Mouse (Mus musculus): ENCODE measurements around the gene Lrrc61. TPM values are rescaled to one million over a fixed set of nuclear protein-coding genes. Genes with fewer than 3 reads are reported as not detected.

Lrrc61 gene
- polyA plus RNA-seq, 1 experiment: 12.4 TPM

- Histone ChIP-seq H3K9me3 (peaks cover 11% of the 10 kb centered on the region), H3K27me3 (replicated peaks) (no peaks in the 10 kb centered on the region), H3K36me3 (replicated peaks; ENCODE audit: low read length) (peaks cover 12% of the 10 kb centered on the region), H3K4me3 (replicated peaks) (peak overlapping the region; percentile 79), H3K4me1 (peaks cover 79% of the 10 kb centered on the region)
- TF ChIP-seq GATA1 (IDR thresholded peaks at IDR 0.05; ENCODE audit: borderline replicate concordance, low read length) (no peak), FLI1 (IDR thresholded peaks at IDR 0.05; ENCODE audit: low read length) (no peak)
Observed at GRCm38 (mm10) chr6:48582037-48582436, 27.4 kb downstream of the Lrrc61 start.

DNA sequence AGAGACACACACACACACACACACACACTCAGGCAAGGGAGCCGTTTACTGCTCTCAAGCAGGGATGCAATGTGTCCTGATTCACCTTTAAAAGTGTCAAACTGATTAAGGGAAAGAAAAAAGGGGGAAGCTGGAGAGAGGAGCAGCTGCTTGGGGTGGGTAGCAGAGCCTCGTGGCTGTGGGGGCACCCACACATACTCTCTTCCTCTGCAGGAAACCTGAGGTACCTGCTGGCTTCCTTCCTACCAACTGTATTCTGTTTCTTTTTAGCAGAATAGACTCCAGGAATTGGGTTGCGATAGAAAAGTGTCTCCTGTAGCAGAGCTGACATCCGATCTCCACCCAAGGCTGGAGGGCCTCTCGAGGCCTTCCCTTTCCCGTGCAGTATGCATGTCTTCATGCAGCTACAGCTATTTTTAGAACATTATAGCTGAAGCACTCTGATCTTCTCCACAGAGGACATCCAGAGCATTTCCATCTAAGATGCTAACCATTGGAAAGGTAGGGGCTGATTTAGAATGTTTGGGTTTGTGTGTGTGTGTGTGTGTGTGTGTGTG is 34.7 kb downstream of the Lrrc61 start, which contains the start of gene Gm45021:
TSS of gene Gm45021 (plus strand) at position 417 of the 557 bp plus-strand sequence.
- Histone ChIP-seq H3K36me3 (replicated peaks; ENCODE audit: low read length) (peaks cover 19% of the 10 kb centered on the region), H3K27me3 (replicated peaks) (no peaks in the 10 kb centered on the region), H3K4me3 (replicated peaks) (peak within 1 kb of the TSS; percentile 90), H3K9me3 (peaks cover 11% of the 10 kb centered on the region), H3K4me1 (peaks cover 78% of the 10 kb centered on the region)
- TF ChIP-seq GATA1 (IDR thresholded peaks at IDR 0.05; ENCODE audit: borderline replicate concordance, low read length) (no peak), FLI1 (IDR thresholded peaks at IDR 0.05; ENCODE audit: low read length) (no peak)

GRCm38 (mm10) chr6:48591221-48591845 is 36.7 kb downstream of the Lrrc61 start:
- Histone ChIP-seq H3K4me3 (replicated peaks) (peak overlapping the region; percentile 86), H3K36me3 (replicated peaks; ENCODE audit: low read length) (peaks cover 31% of the 10 kb centered on the region), H3K27me3 (replicated peaks) (no peaks in the 10 kb centered on the region), H3K4me1 (peaks cover 88% of the 10 kb centered on the region), H3K9me3 (peaks cover 10% of the 10 kb centered on the region)
- TF ChIP-seq FLI1 (IDR thresholded peaks at IDR 0.05; ENCODE audit: low read length) (no peak), GATA1 (IDR thresholded peaks at IDR 0.05; ENCODE audit: borderline replicate concordance, low read length) (no peak)

DNA sequence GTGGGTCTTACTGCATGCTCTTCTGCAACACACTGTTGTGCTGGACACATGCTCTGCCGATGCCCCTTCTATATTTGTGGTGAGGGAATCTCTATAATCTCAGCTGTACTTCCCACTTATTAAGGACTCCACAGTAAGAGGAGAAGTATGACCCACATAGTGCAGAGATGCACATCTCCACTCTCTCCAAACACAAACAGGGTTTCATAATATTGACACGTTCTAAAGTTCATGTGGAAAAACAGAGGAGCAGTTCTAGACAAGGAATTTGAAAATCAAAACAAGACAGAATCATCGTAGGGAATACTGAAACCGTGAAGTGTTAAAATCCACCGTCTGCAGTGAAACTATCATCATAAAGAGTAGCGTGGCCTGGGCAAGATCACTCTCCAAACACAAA is 37.3 kb downstream of the Lrrc61 start:
- H3K4me1 ChIP-seq: peaks cover 90% of the 10 kb centered on the region
- H3K4me3 ChIP-seq (replicated peaks): peak overlapping the region; percentile 86
- no peak for TF ChIP-seq FLI1 (IDR thresholded peaks at IDR 0.05; ENCODE audit: low read length)
- no peak for TF ChIP-seq GATA1 (IDR thresholded peaks at IDR 0.05; ENCODE audit: borderline replicate concordance, low read length)
- H3K36me3 ChIP-seq (replicated peaks; ENCODE audit: low read length): peaks cover 31% of the 10 kb centered on the region
- H3K27me3 ChIP-seq (replicated peaks): no peaks in the 10 kb centered on the region
- peaks cover 10% of the 10 kb centered on the region for H3K9me3 ChIP-seq

GRCm38 (mm10) chr6:48593158-48594042 is 38.8 kb downstream of the Lrrc61 start, which contains the start of the genes Repin1 and Gm44965:
Repin1 (plus strand) TSS chr6:48593883.
Gm44965 (plus strand) TSS chr6:48593941.
- Histone ChIP-seq H3K27me3 (replicated peaks) (no peaks in the 10 kb centered on the region), H3K36me3 (replicated peaks; ENCODE audit: low read length) (peaks cover 42% of the 10 kb centered on the region), H3K4me3 (replicated peaks) (peak within 1 kb of the TSS; percentile 100), H3K9me3 (peaks cover 18% of the 10 kb centered on the region), H3K4me1 (peaks cover 90% of the 10 kb centered on the region)
- TF ChIP-seq GATA1 (IDR thresholded peaks at IDR 0.05; ENCODE audit: borderline replicate concordance, low read length) (no peak), FLI1 (IDR thresholded peaks at IDR 0.05; ENCODE audit: low read length) (no peak)

DNA sequence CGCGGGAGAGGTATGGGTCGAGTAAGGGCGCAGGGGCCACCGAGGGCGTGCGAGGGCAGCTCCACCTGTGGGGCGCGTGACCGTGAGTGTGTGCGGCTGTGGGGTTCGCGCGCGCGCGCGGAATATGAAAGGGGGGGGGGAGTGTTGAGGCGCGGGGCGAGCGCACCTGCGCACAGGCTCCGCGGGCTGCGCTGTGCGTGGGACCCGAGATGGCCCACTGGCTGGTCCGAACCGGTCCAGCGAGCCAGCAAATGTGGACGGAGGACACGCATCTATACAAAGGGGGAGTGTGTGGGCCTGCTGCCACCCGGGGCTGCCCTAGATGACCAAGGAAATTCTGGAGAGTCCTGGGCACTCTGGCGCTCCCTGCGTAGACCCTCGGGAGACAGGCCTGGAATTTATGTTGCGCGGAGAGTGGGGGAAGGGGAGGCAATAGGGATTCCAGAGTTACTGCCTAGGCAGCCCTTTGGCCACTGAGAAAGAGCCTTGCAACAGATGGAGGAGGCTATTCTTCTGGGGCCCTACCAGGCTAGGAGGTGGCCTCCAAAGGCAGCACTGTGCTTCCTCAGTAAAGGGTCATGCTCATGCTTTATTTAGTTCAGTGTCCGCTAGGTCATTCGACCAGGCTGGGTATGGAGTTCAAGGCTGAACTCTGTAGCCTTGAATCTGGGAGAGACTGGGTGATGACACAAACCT is 39.6 kb downstream of the Lrrc61 start:
- Histone ChIP-seq H3K4me1 (peaks cover 90% of the 10 kb centered on the region), H3K36me3 (replicated peaks; ENCODE audit: low read length) (peaks cover 50% of the 10 kb centered on the region), H3K27me3 (replicated peaks) (no peaks in the 10 kb centered on the region), H3K4me3 (replicated peaks) (peak overlapping the region; percentile 100), H3K9me3 (peaks cover 18% of the 10 kb centered on the region)
- no peak for TF ChIP-seq FLI1 (IDR thresholded peaks at IDR 0.05; ENCODE audit: low read length)
- no peak for TF ChIP-seq GATA1 (IDR thresholded peaks at IDR 0.05; ENCODE audit: borderline replicate concordance, low read length)

- TF ChIP-seq FLI1 (IDR thresholded peaks at IDR 0.05; ENCODE audit: low read length): no peak
- TF ChIP-seq GATA1 (IDR thresholded peaks at IDR 0.05; ENCODE audit: borderline replicate concordance, low read length): no peak
- peaks cover 61% of the 10 kb centered on the region for H3K36me3 ChIP-seq (replicated peaks; ENCODE audit: low read length)
- H3K4me1 ChIP-seq: peaks cover 89% of the 10 kb centered on the region
- peak overlapping the region; percentile 100 for H3K4me3 ChIP-seq (replicated peaks)
- peaks cover 18% of the 10 kb centered on the region for H3K9me3 ChIP-seq
- H3K27me3 ChIP-seq (replicated peaks): no peaks in the 10 kb centered on the region
Observed at GRCm38 (mm10) chr6:48595278-48595677, 40.7 kb downstream of the Lrrc61 start.

DNA sequence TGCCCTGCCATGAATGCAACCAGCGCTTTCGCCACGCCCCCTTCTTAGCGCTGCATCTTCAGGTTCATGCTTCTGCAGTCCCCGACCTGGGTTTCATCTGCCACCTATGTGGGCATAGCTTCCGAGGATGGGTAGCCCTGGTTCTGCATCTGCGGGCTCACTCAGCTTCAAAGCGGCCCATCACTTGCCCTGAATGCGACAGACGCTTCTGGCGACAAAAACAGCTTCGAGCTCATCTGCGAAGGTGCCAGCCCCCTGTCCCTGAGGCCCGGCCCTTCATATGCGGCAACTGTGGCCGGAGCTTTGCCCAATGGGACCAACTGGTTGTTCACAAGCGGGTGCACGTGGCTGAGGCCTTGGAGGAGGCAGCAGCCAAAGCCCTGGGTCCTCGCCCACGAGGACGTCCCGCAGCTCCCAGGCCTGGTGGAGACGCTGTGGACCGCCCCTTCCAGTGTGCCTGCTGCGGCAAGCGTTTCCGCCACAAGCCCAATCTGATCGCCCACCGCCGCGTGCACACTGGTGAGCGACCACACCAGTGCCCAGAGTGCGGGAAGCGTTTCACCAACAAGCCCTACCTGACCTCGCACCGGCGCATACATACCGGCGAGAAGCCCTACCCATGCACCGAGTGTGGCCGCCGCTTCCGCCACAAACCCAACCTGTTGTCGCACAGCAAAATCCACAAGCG is 42.1 kb downstream of the Lrrc61 start:
- TF ChIP-seq FLI1 (IDR thresholded peaks at IDR 0.05; ENCODE audit: low read length): no peak
- TF ChIP-seq GATA1 (IDR thresholded peaks at IDR 0.05; ENCODE audit: borderline replicate concordance, low read length): no peak
- peaks cover 70% of the 10 kb centered on the region for H3K36me3 ChIP-seq (replicated peaks; ENCODE audit: low read length)
- peak overlapping the region; percentile 100 for H3K4me3 ChIP-seq (replicated peaks)
- peaks cover 90% of the 10 kb centered on the region for H3K4me1 ChIP-seq
- H3K9me3 ChIP-seq: peaks cover 18% of the 10 kb centered on the region
- no peaks in the 10 kb centered on the region for H3K27me3 ChIP-seq (replicated peaks)

DNA sequence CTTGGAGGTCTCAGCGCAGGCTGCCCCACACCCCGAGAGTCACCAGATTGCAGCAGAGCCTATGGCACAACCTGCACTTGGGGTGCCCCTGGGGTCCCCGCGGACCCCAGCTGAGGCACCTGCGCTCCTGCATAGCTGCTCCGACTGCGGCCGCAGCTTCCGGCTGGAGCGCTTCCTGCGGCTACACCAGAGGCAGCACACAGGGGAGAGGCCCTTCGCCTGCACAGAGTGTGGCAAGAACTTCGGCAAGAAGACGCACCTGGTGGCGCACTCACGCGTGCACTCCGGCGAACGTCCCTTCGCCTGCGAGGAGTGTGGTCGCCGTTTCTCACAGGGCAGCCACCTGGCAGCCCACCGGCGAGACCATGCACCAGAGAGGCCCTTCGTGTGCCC is 42.6 kb downstream of the Lrrc61 start:
- Histone ChIP-seq H3K9me3 (peaks cover 18% of the 10 kb centered on the region), H3K4me3 (replicated peaks) (peak overlapping the region; percentile 100), H3K4me1 (peaks cover 88% of the 10 kb centered on the region), H3K27me3 (replicated peaks) (no peaks in the 10 kb centered on the region), H3K36me3 (replicated peaks; ENCODE audit: low read length) (peaks cover 66% of the 10 kb centered on the region)
- TF ChIP-seq GATA1 (IDR thresholded peaks at IDR 0.05; ENCODE audit: borderline replicate concordance, low read length) (no peak), FLI1 (IDR thresholded peaks at IDR 0.05; ENCODE audit: low read length) (no peak)
